Mouse (Mus musculus): ENCODE measurements around the gene Btn2a2.

- TF ChIP-seq POLR2A (IDR thresholded peaks at IDR 0.05; ENCODE audit: low read depth, low read length) (no peak), CTCF (IDR thresholded peaks at IDR 0.05; ENCODE audit: extremely low read depth, insufficient read depth, insufficient read length, insufficient replicate concordance) (no peak)
Observed at GRCm38 (mm10) chr13:23438521-23438920, 50.1 kb downstream of the Btn2a2 start.

All from spleen, adult 2 months (tissue).